Mouse (Mus musculus) MEL (cell line): ENCODE measurements around the gene Adam12.

Experiments used
- CHD2 ChIP-seq: IDR thresholded peaks from 2 replicates; pipeline ENCODE4 v1.6.1; 2011; ENCODE audit warnings: low read length, improper control_type of control experiment
- KAT2A ChIP-seq: conservative IDR thresholded peaks from 2 replicates; pipeline ENCODE4 v1.6.1; 2012; ENCODE audit warnings: low read depth, low read length, improper control_type of control experiment, inconsistent platforms
- MEF2A ChIP-seq: IDR thresholded peaks from 2 replicates; pipeline ENCODE4 v1.6.1; 2014; ENCODE audit warnings: low read depth, mild to moderate bottlenecking, inconsistent platforms, low read length, improper control_type of control experiment; ENCODE audit not compliant: poor library complexity, insufficient replicate concordance, severe bottlenecking; ENCODE audit errors: extremely low read depth
- MXI1 ChIP-seq: IDR thresholded peaks from 2 replicates; pipeline ENCODE4 v1.6.1; 2011; ENCODE audit warnings: mild to moderate bottlenecking, low read depth, low read length, improper control_type of control experiment
- POLR2A ChIP-seq, 2 experiments: IDR thresholded peaks; 2 replicates each; pipeline ENCODE4 v1.6.1; 2011 to 2012; ENCODE audit warnings: low read length in 2 of 2, mild to moderate bottlenecking in 2 of 2, control low read depth in 1 of 2, improper control_type of control experiment in 1 of 2, low read depth in 1 of 2, moderate library complexity in 1 of 2; ENCODE audit not compliant: control insufficient read depth in 1 of 2, insufficient read depth in 1 of 2, poor library complexity in 1 of 2
- USF1 ChIP-seq: IDR thresholded peaks from 2 replicates; pipeline ENCODE4 v1.6.1; 2014; ENCODE audit warnings: low read depth, mild to moderate bottlenecking, inconsistent platforms, low read length, improper control_type of control experiment, moderate library complexity

DNA sequence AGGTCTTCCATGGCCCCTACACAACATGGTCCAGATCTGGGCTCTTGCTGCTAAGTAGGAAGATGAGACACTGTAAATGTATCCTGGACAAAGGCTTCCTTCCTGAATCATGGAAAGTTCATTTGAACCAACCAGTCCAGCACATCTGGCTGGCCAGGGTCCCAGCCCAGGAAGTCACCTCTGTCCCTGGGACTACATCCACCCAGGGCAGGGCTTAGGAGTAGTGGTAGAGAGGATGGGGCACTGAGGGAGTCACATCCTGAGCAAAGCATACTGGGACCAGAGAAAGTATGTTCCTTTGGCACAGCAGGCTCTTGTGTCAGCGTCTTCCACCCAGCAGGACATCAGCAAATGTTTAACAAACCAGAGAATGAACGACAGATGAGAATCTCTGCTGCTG is 306.2 kb downstream of the Adam12 start:
- TF ChIP-seq CHD2, result no peak
- no peak for TF ChIP-seq MXI1
- no peak for TF ChIP-seq POLR2A (IDR thresholded peaks at IDR 0.05; ENCODE audit: control insufficient read depth in 1 of 2, insufficient read depth in 1 of 2, low read depth in 1 of 2, low read length in 2 of 2, poor library complexity in 1 of 2)
- TF ChIP-seq MEF2A, result no peak
- no peak for TF ChIP-seq KAT2A
- no peak for TF ChIP-seq USF1
